Mouse (Mus musculus) layer of hippocampus, postnatal 14 days (tissue): ENCODE results near the gene Baiap3. TPM values are rescaled to one million over a fixed set of nuclear protein-coding genes. Genes with fewer than 3 reads are reported as not detected.

ENCODE experiments used
- DNase-seq, 2 experiments: peaks; one replicate each; pipeline ENCODE4 v3.0.0; 2021 to 2022; ENCODE audit warnings: low spot score in 2 of 2, mixed read lengths in 1 of 2
- long read RNA-seq, 2 experiments: library from polyadenylated mRNA; stranded (forward); transcript quantifications; one replicate each; pipeline ENCODE4 v2.0.0; 2021
- total RNA-seq, 2 experiments: library from RNA; stranded (reverse); gene quantifications; 2 replicates each; pipeline ENCODE4 v1.2.3; 2021

Baiap3 gene
- total RNA-seq, result 10 to 100 TPM in 1 of 2 experiments, 1 to 10 TPM in 1; 9.7 to 11.3 TPM
- long read RNA-seq, experiment 1, full-length matches to known transcripts, result 5 of 8 reads
- long read RNA-seq, experiment 1, partial matches to known transcripts, result 1 of 8 reads
- long read RNA-seq, experiment 1, other reads (novel, unspliced or antisense), result 2 of 8 reads
- long read RNA-seq, experiment 2, full-length matches to known transcripts, result 2 of 7 reads
- long read RNA-seq, experiment 2, partial matches to known transcripts, result 3 of 7 reads
- long read RNA-seq, experiment 2, other reads (novel, unspliced or antisense), result 2 of 7 reads

GRCm38 (mm10) chr17:25256140-25256754, at the start of gene Baiap3:
Gene Baiap3, minus strand, starts transcription at chr17:25256364.
- DNase-seq, result no peak

- no peak for DNase-seq
Observed at GRCm38 (mm10) chr17:25298094-25298493, 41.9 kb upstream of the Baiap3 start, which contains the start of gene Prss34. Gene Prss34, plus strand, starts transcription at chr17:25298394.

GRCm38 (mm10) chr17:25294111-25294510, 37.9 kb upstream of the Baiap3 start:
- no peak for DNase-seq

- no peak for DNase-seq
Observed at GRCm38 (mm10) chr17:25293495-25293894, 37.3 kb upstream of the Baiap3 start.

- no peak for DNase-seq
Observed at GRCm38 (mm10) chr17:25290411-25290810, 34.2 kb upstream of the Baiap3 start.

- DNase-seq, result peak; percentile 26 to 42
Observed at GRCm38 (mm10) chr17:25288842-25289241, 32.7 kb upstream of the Baiap3 start.

GRCm38 (mm10) chr17:25285033-25285432, 28.9 kb upstream of the Baiap3 start:
- DNase-seq, result peak; percentile 29 to 66

- DNase-seq, result no peak
Observed at GRCm38 (mm10) chr17:25282133-25282532, 26.0 kb upstream of the Baiap3 start.

- no peak for DNase-seq
Observed at GRCm38 (mm10) chr17:25275833-25276232, 19.7 kb upstream of the Baiap3 start.

GRCm38 (mm10) chr17:25274571-25275346, 18.6 kb upstream of the Baiap3 start, which contains the start of gene Ube2i:
Gene Ube2i, minus strand, starts transcription at chr17:25274622.
- DNase-seq, result no peak

GRCm38 (mm10) chr17:25273706-25274501, 17.7 kb upstream of the Baiap3 start:
- peak; percentile 98 to 100 for DNase-seq

- peak; percentile 45 to 99 for DNase-seq
Observed at GRCm38 (mm10) chr17:25272951-25273705, 17.0 kb upstream of the Baiap3 start.

GRCm38 (mm10) chr17:25272326-25272725, 16.2 kb upstream of the Baiap3 start:
- DNase-seq, result no peak

GRCm38 (mm10) chr17:25270795-25271335, 14.7 kb upstream of the Baiap3 start:
- DNase-seq, result no peak

- peak in 1 of 2 experiments; percentile 54 for DNase-seq
Observed at GRCm38 (mm10) chr17:25264453-25264852, 8.3 kb upstream of the Baiap3 start.

- DNase-seq, result no peak
Observed at GRCm38 (mm10) chr17:25257804-25258261, 1.7 kb upstream of the Baiap3 start.

GRCm38 (mm10) chr17:25255110-25255509, 1.1 kb downstream of the Baiap3 start:
- DNase-seq, result no peak

- DNase-seq, result peak in 1 of 2 experiments; percentile 41
Observed at GRCm38 (mm10) chr17:25253760-25254159, 2.4 kb downstream of the Baiap3 start.

GRCm38 (mm10) chr17:25252643-25253042, 3.5 kb downstream of the Baiap3 start:
- DNase-seq, result no peak
